Mouse (Mus musculus) embryonic facial prominence, embryonic 11.5 days (tissue): ENCODE data around the gene Caskin2. TPM values are rescaled to one million over a fixed set of nuclear protein-coding genes. Genes with fewer than 3 reads are reported as not detected.

Experiments
- ATAC-seq: fragments of 200-750 bp; cut with Nextera tagmentation; replicated peaks from 2 replicates; pipeline ENCODE4 v1.8.0; 2017; ENCODE audit warnings: low read depth; ENCODE audit not compliant: insufficient number of reproducible peaks, low FRiP score, low TSS enrichment
- DNase-seq: peaks from one replicate; pipeline ENCODE4 v3.0.0-alpha.2; 2015; ENCODE audit warnings: low spot score
- H3K27ac ChIP-seq: fragments of 300-500 bp; sonication (generic); replicated peaks from 2 replicates; pipeline ENCODE4 v1.5.1; 2014; ENCODE audit warnings: mild to moderate bottlenecking, low read depth, low read length, control low read depth
- H3K27me3 ChIP-seq: fragments of 300-500 bp; sonication (generic); 2 replicates; pipeline ENCODE4 v1.6.1; 2014; ENCODE audit warnings: mild to moderate bottlenecking, low read length, moderate library complexity, mixed read lengths; ENCODE audit not compliant: control insufficient read depth, insufficient read depth
- H3K36me3 ChIP-seq: fragments of 300-500 bp; sonication (generic); replicated peaks from 2 replicates; pipeline ENCODE4 v1.6.1; 2014; ENCODE audit warnings: low read depth, mild to moderate bottlenecking, low read length, moderate library complexity, mixed read lengths; ENCODE audit not compliant: control insufficient read depth, insufficient read depth
- H3K4me1 ChIP-seq: fragments of 300-500 bp; sonication (generic); 2 replicates; pipeline ENCODE4 v1.6.1; 2014; ENCODE audit warnings: low read length, mixed read lengths; ENCODE audit not compliant: control insufficient read depth, insufficient read depth
- H3K4me2 ChIP-seq: fragments of 300-500 bp; sonication (generic); 2 replicates; pipeline ENCODE4 v1.6.1; 2014; ENCODE audit warnings: low read depth, mild to moderate bottlenecking, control low read depth, low read length, moderate library complexity
- H3K4me3 ChIP-seq: fragments of 300-500 bp; sonication (generic); 2 replicates; pipeline ENCODE4 v1.5.1; 2014; ENCODE audit warnings: low read depth, low read length, control low read depth
- H3K9ac ChIP-seq: fragments of 300-500 bp; sonication (generic); replicated peaks from 2 replicates; pipeline ENCODE4 v1.6.1; 2014; ENCODE audit warnings: mild to moderate bottlenecking, control low read depth, low read length
- H3K9me3 ChIP-seq: fragments of 300-500 bp; sonication (generic); replicated peaks from 2 replicates; pipeline ENCODE4 v1.6.1; 2016; ENCODE audit warnings: mild to moderate bottlenecking, low read length, inconsistent platforms, mixed read lengths; ENCODE audit not compliant: control insufficient read depth
- WGBS: fragments of 180-500 bp; shearing (Covaris S2); extraction: QIAGEN DNeasy Blood & Tissue Kit; methylation state at CpG from one replicate; pipeline ENCODE4 v1.1.7; 2014; 5-methylcytosine and 5-hydroxymethylcytosine counted together
- polyA plus RNA-seq: library from polyadenylated mRNA; unstranded; fragments of >200 nt; fragmentation: Nextera tagmentation; extraction: Ambion mirVana; gene quantifications from 2 replicates; pipeline ENCODE4 v1.2.1, GENCODE M21; 2014

Caskin2 gene
- polyA plus RNA-seq, 1 experiment from 2014 or later, result 11.9 TPM

DNA sequence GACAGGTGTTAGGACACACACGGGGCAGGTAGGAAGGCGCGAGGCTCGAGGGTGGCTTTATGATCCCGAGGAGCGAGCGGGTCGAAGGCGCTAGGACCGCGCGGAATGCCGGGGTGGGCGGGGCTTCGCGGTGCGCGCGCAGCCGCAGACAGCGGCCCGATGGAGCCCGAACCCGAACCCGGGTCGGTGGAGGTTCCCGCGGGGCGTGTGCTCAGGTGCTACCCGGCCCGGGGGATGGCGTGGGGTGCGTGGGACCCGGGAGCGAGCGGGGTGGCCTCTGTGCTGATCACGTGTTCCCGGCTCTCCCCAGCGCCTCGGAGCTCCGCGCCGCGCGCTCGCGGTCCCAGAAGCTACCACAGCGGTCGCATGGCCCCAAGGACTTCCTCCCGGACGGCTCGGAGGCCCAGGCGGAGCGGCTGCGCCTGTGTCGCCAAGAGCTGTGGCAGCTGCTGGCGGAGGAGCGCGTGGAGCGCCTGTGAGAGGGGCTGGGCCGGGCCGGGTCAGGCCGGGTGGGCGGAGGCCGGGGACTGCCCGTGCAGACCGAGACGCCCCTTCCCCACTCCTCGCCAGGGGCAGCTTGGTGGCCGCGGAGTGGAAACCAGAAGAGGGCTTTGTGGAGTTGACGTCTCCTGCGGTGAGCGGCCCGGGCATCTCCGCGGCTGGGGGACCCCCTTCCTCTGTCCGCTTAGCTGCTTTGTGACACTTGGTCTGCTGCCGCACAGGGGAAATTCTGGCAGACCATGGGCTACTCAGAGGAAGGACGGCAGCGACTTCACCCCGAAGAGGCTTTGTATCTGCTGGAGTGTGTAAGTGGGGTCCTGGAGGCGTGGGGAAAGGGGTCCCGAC is 1.4 kb upstream of the Caskin2 start, which contains the start of gene Tsen54:
Tsen54 (plus strand) TSS at position 120 of the 846 bp plus-strand sequence.
- Histone ChIP-seq H3K4me3 (peak within 1 kb of the TSS; percentile 96), H3K27me3 (no peaks in the 10 kb centered on the region), H3K27ac (peak within 1 kb of the TSS; percentile 41), H3K9ac (peak within 1 kb of the TSS; percentile 81), H3K9me3 (no peaks in the 10 kb centered on the region), H3K36me3 (peaks cover under 1% of the 10 kb centered on the region; the same call in 1 of the 2 replicates), H3K4me1 (peaks cover 5% of the 10 kb centered on the region; the same call in 1 of the 2 replicates), H3K4me2 (peak within 1 kb of the TSS; percentile 93)
- ATAC-seq, result peak; percentile 46; the same call in 1 of the 2 replicates
- DNase-seq, result peak; percentile 82
- under 1% methylated on average over 82 of the region's 84 CpGs for WGBS

DNA sequence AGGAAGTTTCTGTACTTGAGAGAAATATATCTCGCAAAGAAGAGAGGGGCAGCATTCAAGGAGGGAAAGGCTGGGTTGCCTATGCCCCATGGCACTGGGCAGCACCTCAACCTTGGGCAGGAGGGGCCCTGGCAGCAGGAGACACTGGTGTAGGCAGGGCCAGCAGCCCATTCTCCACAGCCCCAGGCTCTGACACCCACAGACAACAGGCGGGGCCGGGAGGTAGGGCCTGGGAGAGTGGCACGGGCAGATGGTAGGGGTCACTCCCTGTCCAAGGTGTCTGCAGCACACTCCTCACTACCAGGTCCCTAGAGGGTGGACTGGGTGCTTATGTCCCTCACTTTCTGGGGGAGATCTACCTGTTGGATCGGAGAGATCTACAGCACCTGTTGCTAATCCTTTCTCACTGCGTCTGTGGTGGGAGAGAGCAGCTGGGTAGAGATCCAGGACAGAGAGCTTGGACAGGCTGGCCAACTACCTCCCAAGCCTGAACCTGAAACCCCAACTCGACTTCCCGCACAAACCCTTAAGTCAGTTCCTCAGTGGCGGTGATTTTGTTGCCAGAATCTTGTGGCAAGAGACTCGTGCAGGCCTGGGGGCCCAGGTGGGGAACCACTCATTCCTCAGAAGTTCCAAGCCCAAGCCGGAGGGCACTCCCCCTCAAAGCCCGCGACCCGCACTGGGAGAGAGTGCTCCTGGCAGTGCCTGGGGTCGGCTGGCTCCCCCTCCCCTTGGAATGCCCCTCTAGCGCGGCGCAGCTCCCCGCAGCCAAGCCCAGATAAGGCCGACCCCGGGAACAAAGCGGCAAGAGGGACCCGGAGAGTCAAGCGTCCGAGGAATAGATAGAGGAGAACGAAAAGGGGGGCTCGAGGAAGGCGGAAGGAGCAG is 662 bp downstream of the Caskin2 start:
- H3K4me3 ChIP-seq, result peak overlapping the region; percentile 96
- ATAC-seq (peak; percentile 16; the same call in 1 of the 2 replicates), DNase-seq (peak; percentile 56)
- no peaks in the 10 kb centered on the region for H3K9me3 ChIP-seq
- H3K27me3 ChIP-seq, result no peaks in the 10 kb centered on the region
- 3% methylated on average over 24 of the region's 28 CpGs for WGBS
- H3K36me3 ChIP-seq, result no peaks in the 10 kb centered on the region; the same call in 1 of the 2 replicates
- H3K9ac ChIP-seq, result peak overlapping the region; percentile 89
- H3K27ac ChIP-seq, result peak overlapping the region; percentile 64
- H3K4me1 ChIP-seq, result peaks cover 8% of the 10 kb centered on the region
- peak overlapping the region; percentile 93 for H3K4me2 ChIP-seq

DNA sequence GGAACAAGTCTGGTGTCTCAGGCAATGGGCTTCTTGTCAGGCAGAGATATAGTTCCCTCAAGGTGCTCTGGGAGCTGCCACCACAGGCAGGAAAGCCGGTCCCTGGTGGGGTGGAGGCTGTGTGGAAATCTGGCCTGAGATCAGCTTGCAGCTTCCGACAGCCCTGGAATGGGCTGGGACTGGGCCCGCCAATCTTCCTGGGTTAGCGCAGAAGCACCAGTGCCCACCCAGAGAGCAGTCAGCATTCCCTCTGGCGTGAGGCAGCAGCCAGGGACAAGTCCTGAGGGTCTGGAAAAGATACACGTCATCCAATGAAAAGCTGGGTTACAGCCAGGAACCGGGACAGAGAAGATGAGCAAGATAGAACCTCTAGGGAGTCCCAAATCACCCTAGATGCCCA is 1.3 kb downstream of the Caskin2 start:
- Histone ChIP-seq H3K4me2 (peak overlapping the region; percentile 93), H3K9me3 (no peaks in the 10 kb centered on the region), H3K9ac (peak overlapping the region; percentile 89), H3K4me1 (peaks cover 8% of the 10 kb centered on the region), H3K27ac (no peak overlapping the region), H3K4me3 (peak overlapping the region; percentile 96), H3K27me3 (no peaks in the 10 kb centered on the region), H3K36me3 (peaks cover 3% of the 10 kb centered on the region)
- ATAC-seq, result no peak
- 42% methylated on average over 7 of the region's 7 CpGs for WGBS
- no peak for DNase-seq

DNA sequence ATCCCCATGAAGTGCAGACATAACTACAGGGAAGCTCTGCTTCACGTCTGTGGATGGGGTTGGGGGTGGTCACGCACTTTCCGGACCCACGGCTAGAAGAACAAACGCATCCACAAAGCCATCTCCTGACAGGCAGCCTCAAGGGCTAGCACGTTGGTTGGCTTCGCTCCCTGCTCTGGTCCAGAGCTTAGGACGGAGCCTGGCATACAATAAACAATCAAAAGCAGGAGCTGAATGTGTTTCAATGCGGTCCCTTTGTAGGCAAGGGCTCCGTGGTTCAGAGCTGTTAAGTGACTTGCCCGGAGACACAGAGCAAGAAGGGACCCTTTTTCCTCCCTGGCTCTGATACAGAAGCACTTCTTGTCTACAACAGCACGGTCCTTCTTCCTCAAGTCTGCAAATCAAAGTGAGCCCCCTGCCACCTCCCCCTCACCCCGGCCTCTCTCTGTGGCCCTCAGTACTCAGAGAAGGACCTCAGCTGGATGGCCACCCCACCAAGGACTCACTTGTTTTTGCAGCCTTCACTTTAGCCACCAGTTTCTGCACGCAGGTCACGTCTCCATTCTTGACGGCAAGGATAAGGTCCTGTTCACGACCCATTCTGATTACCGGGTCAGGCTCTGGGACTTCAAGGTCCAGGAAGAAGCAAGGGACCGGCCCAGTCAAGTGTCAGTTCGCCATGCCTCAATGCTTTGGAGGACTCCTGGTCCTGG is 1.9 kb downstream of the Caskin2 start:
- Histone ChIP-seq H3K4me3 (no peak overlapping the region; the same call in 1 of the 2 replicates), H3K4me1 (peaks cover 8% of the 10 kb centered on the region), H3K36me3 (peaks cover 7% of the 10 kb centered on the region), H3K27me3 (no peaks in the 10 kb centered on the region), H3K9me3 (no peaks in the 10 kb centered on the region), H3K27ac (no peak overlapping the region), H3K9ac (no peak overlapping the region), H3K4me2 (peak overlapping the region; percentile 93)
- DNase-seq (no peak), ATAC-seq (no peak)
- 81% methylated on average over 20 of the region's 20 CpGs for WGBS

DNA sequence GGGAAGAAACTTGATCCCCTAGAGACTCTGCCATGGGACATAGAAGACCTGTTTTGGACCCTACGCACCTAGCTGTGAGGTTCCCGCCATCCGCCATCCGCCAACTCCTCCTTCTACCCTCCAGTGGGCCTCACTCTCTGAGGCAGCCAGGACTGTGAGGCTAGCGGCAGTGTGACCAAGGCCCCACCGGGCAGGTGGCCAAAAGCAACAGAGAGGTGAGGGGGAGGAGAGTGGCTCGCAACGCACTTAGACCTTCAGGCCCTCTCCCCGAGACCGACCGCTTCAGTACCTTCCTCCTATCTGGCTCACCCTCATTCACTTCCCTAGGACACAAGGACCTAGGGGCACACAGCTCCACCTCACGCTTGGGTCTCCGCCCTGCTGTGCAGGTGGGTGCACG is 3.1 kb downstream of the Caskin2 start:
- Histone ChIP-seq H3K4me1 (peaks cover 8% of the 10 kb centered on the region), H3K9me3 (no peaks in the 10 kb centered on the region), H3K4me3 (no peak overlapping the region), H3K27me3 (no peaks in the 10 kb centered on the region), H3K4me2 (peak overlapping the region; percentile 13; the same call in 1 of the 2 replicates), H3K9ac (no peak overlapping the region), H3K27ac (no peak overlapping the region), H3K36me3 (peaks cover 7% of the 10 kb centered on the region)
- DNase-seq (no peak), ATAC-seq (no peak)
- 83% methylated on average over 14 of the region's 14 CpGs for WGBS

DNA sequence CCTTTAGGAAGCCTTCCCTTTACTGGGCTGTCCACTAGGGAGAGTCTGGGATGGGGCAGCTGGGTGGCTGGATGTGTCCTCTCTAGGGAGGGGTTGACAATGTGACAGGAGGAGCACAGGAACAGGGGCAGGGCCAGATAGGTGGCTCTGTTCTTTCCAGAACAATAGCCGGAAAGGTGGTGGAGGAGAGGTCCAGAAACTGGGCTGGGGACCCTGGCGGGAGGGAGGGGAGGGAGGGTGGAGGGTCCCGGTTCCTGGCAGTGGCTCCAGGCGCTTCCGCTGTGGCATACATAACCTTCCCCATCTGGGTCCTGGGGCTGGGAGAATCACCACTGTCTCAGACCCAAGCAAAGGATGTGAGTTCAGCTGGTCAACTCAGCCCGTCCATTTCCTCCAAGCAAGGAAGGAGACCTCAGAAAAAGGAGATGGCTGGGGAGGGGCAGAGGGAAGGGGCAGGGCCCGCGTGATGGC is 4.1 kb downstream of the Caskin2 start:
- no peak overlapping the region; the same call in 1 of the 2 replicates for H3K27ac ChIP-seq

DNA sequence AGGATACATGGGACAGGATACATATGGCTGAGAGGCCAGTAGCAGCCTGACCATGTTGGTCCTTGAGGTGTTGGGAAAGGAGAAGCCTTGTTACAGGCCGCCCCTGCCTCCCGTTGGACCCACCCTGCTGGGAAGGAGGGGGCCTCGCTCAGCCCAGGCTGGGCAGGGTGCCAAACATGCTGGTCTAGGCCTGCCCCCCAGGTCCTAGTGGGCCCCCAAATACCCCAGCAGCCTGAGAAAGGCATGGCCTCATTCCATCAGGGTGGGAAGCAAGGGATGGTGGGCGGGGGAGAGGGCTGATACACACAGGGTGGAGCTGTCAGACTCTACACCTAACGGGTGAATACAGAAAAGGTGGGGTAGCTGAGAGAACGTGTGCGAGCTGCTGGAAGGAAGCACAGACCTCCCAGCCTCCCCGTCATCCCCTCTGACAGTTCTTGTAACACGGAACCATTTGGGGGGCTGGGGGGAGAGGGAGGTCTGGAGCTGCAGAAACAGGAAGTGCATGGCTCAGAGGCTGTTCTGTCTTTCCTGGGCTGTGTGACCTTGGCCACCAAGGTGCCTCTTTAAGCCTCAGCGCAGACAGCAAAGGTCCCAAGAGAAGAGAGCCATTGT is 4.6 kb downstream of the Caskin2 start:
- Histone ChIP-seq H3K27ac (no peak overlapping the region; the same call in 1 of the 2 replicates), H3K36me3 (peaks cover 14% of the 10 kb centered on the region), H3K4me2 (no peak overlapping the region; the same call in 1 of the 2 replicates), H3K4me1 (peaks cover 8% of the 10 kb centered on the region), H3K4me3 (no peak overlapping the region), H3K9ac (no peak overlapping the region), H3K9me3 (no peaks in the 10 kb centered on the region), H3K27me3 (no peaks in the 10 kb centered on the region)
- DNase-seq (no peak), ATAC-seq (no peak)
- WGBS, result 66% methylated on average over 10 of the region's 10 CpGs

More for the DNA sequence above, 4.1 kb downstream of the Caskin2 start:
- Histone ChIP-seq H3K4me1 (peaks cover 8% of the 10 kb centered on the region), H3K4me3 (no peak overlapping the region), H3K36me3 (peaks cover 14% of the 10 kb centered on the region), H3K4me2 (no peak overlapping the region; the same call in 1 of the 2 replicates), H3K9me3 (no peaks in the 10 kb centered on the region), H3K9ac (no peak overlapping the region), H3K27me3 (no peaks in the 10 kb centered on the region)
- no peak for ATAC-seq
- WGBS, result 64% methylated on average over 8 of the region's 8 CpGs
- DNase-seq, result no peak
